Mouse (Mus musculus) lung, adult 2 months (tissue): ENCODE data around the gene Frem1.

Experiments used
- CTCF ChIP-seq: fragments of 200-500 bp; IDR thresholded peaks from 2 replicates; pipeline ENCODE4 v1.5.1; 2011; ENCODE audit warnings: mild to moderate bottlenecking, low read length, control low read depth; ENCODE audit not compliant: insufficient read depth
- POLR2A ChIP-seq: fragments of 200-500 bp; IDR thresholded peaks from 2 replicates; pipeline ENCODE4 v1.6.1; 2011; ENCODE audit warnings: low read depth, mild to moderate bottlenecking, control low read depth, low read length, borderline replicate concordance; ENCODE audit errors: extremely low read depth

GRCm38 (mm10) chr4:82872548-82872947 is 179.6 kb downstream of the Frem1 start:
- TF ChIP-seq CTCF = no peak
- TF ChIP-seq POLR2A = no peak
